Mouse (Mus musculus): ENCODE data around the gene Prps2. TPM values are rescaled to one million over a fixed set of nuclear protein-coding genes. Genes with fewer than 3 reads are reported as not detected.
"Not testable (repeated sequence)": the region's sequence is repeated elsewhere in the genome, so short reads cannot be mapped to it uniquely, and the experiment has no call there.

The Prps2 gene
- total RNA-seq, 2 experiments from 2014 or later, result 1.6 to 1.9 TPM

GRCm38 (mm10) chrX:167323742-167324141 is 58.8 kb downstream of the Prps2 start:
- DNase-seq (ENCODE audit: low spot score), result no peak

- DNase-seq (ENCODE audit: low spot score), result no peak
These were observed 61.2 kb downstream of the Prps2 start for GRCm38 (mm10) chrX:167321233-167321806.

GRCm38 (mm10) chrX:167318819-167319396 is 63.6 kb downstream of the Prps2 start:
- no peak for DNase-seq (ENCODE audit: low spot score)

- no peak for DNase-seq (ENCODE audit: low spot score)
These were observed 66.8 kb downstream of the Prps2 start for GRCm38 (mm10) chrX:167315766-167316165.

DNA sequence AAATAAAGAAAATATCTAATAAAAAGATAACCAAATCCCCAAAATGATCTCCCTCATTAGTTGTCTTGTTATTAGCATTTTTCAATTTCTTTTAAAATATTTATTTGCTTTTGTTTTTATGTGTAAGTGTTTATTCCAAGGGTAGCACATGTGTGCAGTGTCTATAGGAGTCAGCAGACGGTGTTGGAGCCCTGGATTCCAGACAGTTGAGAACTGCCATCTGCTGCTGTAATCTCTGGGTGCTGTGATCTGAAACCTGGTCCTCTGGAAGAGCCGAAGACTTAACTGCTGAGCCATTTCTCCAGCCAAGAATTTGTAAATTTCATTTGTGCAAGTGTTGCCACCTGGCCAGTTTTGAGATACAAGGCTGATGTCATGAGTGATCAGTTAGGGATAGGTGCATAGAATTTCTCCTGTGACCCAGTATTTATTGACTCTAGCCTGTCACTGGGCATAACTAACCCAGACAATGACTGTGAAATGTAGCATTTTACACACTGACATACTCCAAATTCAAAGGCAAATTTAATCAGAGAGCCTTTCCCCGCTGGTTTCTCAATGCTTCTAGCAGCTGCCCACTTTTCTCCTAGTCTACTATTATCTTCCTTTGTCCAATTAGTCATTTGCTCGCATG is 67.3 kb downstream of the Prps2 start:
- DNase-seq (ENCODE audit: low spot score), result no peak

- not testable (repeated sequence) for DNase-seq (ENCODE audit: low spot score)
These were observed 80.5 kb downstream of the Prps2 start for GRCm38 (mm10) chrX:167302061-167302460.

Other genes with a start within 250 kb of the Prps2 start
- gene Tmsb4x, start 173.4 kb downstream of the Prps2 start, total RNA-seq (2021), result 100 to 1,000 TPM; 127 to 178 TPM
- gene Tlr8, start 118.4 kb downstream of the Prps2 start, total RNA-seq (2021), result under 1 TPM; 0.40 to 0.84 TPM
- gene Tlr7, start 52.2 kb downstream of the Prps2 start, total RNA-seq (2021), result under 1 TPM; 0.66 to 0.95 TPM

Measured in gastrocnemius, adult 18-20 months (tissue).